Mouse (Mus musculus) forebrain, embryonic 12.5 days (tissue): Measurements from ENCODE around the gene Cdc34. TPM values are rescaled to one million over a fixed set of nuclear protein-coding genes. Genes with fewer than 3 reads are reported as not detected.

ENCODE experiments used
- ATAC-seq: fragments of 200-750 bp; cut with Nextera tagmentation; 2 replicates; pipeline ENCODE4 v1.8.0; 2017; ENCODE audit warnings: moderate TSS enrichment; ENCODE audit not compliant: low FRiP score
- H3K27ac ChIP-seq: fragments of 300-500 bp; sonication (generic); 2 replicates; pipeline ENCODE4 v1.5.1; 2016; ENCODE audit warnings: mild to moderate bottlenecking
- H3K27me3 ChIP-seq: fragments of 300-500 bp; sonication (generic); 2 replicates; pipeline ENCODE4 v1.6.1; 2016; ENCODE audit warnings: mild to moderate bottlenecking
- H3K36me3 ChIP-seq: fragments of 300-500 bp; sonication (generic); replicated peaks from 2 replicates; pipeline ENCODE4 v1.6.1; 2016; ENCODE audit warnings: mild to moderate bottlenecking
- H3K4me1 ChIP-seq: fragments of 300-500 bp; sonication (generic); 2 replicates; pipeline ENCODE4 v1.6.1; 2016
- H3K4me2 ChIP-seq: fragments of 300-500 bp; sonication (generic); 2 replicates; pipeline ENCODE4 v1.6.1; 2016; ENCODE audit warnings: mild to moderate bottlenecking, moderate library complexity
- H3K4me3 ChIP-seq: fragments of 300-500 bp; sonication (generic); replicated peaks from 2 replicates; pipeline ENCODE4 v1.5.1; 2016; ENCODE audit warnings: mild to moderate bottlenecking
- H3K9ac ChIP-seq: fragments of 300-500 bp; sonication (generic); 2 replicates; pipeline ENCODE4 v1.6.1; 2016; ENCODE audit warnings: mild to moderate bottlenecking
- H3K9me3 ChIP-seq: fragments of 300-500 bp; sonication (generic); 2 replicates; pipeline ENCODE4 v1.6.1; 2016
- WGBS: fragments of 180-500 bp; shearing (Covaris S2); methylation state at CpG from one replicate; pipeline ENCODE4 v1.1.7; 2016; 5-methylcytosine and 5-hydroxymethylcytosine counted together
- polyA plus RNA-seq: library from polyadenylated mRNA; unstranded; fragments of >200 nt; fragmentation: Nextera tagmentation; extraction: Ambion mirVana; gene quantifications from 2 replicates; pipeline ENCODE4 v1.2.1, GENCODE M21; 2016

Cdc34 gene
- polyA plus RNA-seq, 1 experiment from 2014 or later, result 129 TPM

DNA sequence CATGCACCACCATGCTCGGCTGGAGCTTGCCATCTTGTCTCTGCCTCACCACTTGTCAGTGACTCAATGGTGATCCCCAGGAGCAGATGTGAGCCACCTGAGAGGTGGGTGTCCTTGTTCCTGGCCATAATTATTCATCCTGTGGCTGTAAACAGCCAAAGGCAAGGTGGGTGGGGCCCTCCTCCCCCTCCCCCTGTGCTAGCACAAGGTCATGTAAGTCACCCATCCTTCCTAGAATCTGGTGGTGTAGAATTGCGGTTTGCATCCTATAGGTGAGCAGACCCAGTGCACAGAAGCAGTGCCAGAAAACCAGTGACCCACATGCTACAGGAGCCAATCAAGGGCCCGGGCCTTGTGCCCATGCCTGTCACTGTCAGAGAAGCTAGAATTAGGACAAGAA is 8.9 kb upstream of the Cdc34 start:
- no peaks in the 10 kb centered on the region for H3K9me3 ChIP-seq
- H3K4me2 ChIP-seq, result no peak overlapping the region
- no peak overlapping the region for H3K4me3 ChIP-seq
- H3K27ac ChIP-seq, result no peak overlapping the region
- ATAC-seq, result no peak
- no peaks in the 10 kb centered on the region for H3K27me3 ChIP-seq
- H3K9ac ChIP-seq, result no peak overlapping the region
- 93% methylated on average over 3 of the region's 3 CpGs for WGBS
- H3K4me1 ChIP-seq, result peaks cover 24% of the 10 kb centered on the region
- peaks cover 24% of the 10 kb centered on the region for H3K36me3 ChIP-seq

GRCm38 (mm10) chr10:79675346-79676035 is 6.5 kb upstream of the Cdc34 start:
- Histone ChIP-seq H3K4me1 (peaks cover 13% of the 10 kb centered on the region), H3K27ac (no peak overlapping the region), H3K4me2 (no peak overlapping the region), H3K9me3 (no peaks in the 10 kb centered on the region), H3K27me3 (0 out of 2 replicates have a peak, but pooled peaks cover 3% of the 10 kb centered on the region), H3K9ac (no peak overlapping the region), H3K4me3 (no peak overlapping the region), H3K36me3 (peaks cover 24% of the 10 kb centered on the region)
- WGBS, result 56% methylated on average over 44 of the region's 44 CpGs
- no peak for ATAC-seq

- ATAC-seq, result peak; percentile 37
- Histone ChIP-seq H3K4me3 (peak overlapping the region; percentile 90), H3K9ac (peak overlapping the region; percentile 50), H3K9me3 (no peaks in the 10 kb centered on the region), H3K27ac (peak overlapping the region; percentile 86), H3K4me2 (peak overlapping the region; percentile 62), H3K27me3 (0 out of 2 replicates have a peak, but pooled peaks cover 3% of the 10 kb centered on the region), H3K36me3 (peaks cover 22% of the 10 kb centered on the region), H3K4me1 (peaks cover 27% of the 10 kb centered on the region)
- 43% methylated on average over 11 of the region's 11 CpGs for WGBS
These were observed 1.1 kb upstream of the Cdc34 start for GRCm38 (mm10) chr10:79680606-79681495.

GRCm38 (mm10) chr10:79682551-79682915 is 538 bp downstream of the Cdc34 start:
- peaks cover 27% of the 10 kb centered on the region for H3K4me1 ChIP-seq
- peak overlapping the region; percentile 90 for H3K4me3 ChIP-seq
- H3K9me3 ChIP-seq, result no peaks in the 10 kb centered on the region
- peak overlapping the region; percentile 86 for H3K27ac ChIP-seq
- WGBS, result under 1% methylated on average over 10 of the region's 10 CpGs
- peak; percentile 10 for ATAC-seq
- peak overlapping the region; percentile 88 for H3K9ac ChIP-seq
- peak overlapping the region; percentile 94 for H3K4me2 ChIP-seq
- H3K36me3 ChIP-seq, result peaks cover 35% of the 10 kb centered on the region
- 0 out of 2 replicates have a peak, but pooled peaks cover 3% of the 10 kb centered on the region for H3K27me3 ChIP-seq

GRCm38 (mm10) chr10:79682916-79683582 is 1.1 kb downstream of the Cdc34 start:
- Histone ChIP-seq H3K4me1 (peaks cover 27% of the 10 kb centered on the region), H3K36me3 (peaks cover 41% of the 10 kb centered on the region), H3K27ac (peak overlapping the region; percentile 86), H3K27me3 (0 out of 2 replicates have a peak, but pooled peaks cover 3% of the 10 kb centered on the region), H3K4me2 (peak overlapping the region; percentile 94), H3K4me3 (peak overlapping the region; percentile 90), H3K9me3 (no peaks in the 10 kb centered on the region), H3K9ac (peak overlapping the region; percentile 88)
- 5% methylated on average over 10 of the region's 10 CpGs for WGBS
- ATAC-seq, result no peak

DNA sequence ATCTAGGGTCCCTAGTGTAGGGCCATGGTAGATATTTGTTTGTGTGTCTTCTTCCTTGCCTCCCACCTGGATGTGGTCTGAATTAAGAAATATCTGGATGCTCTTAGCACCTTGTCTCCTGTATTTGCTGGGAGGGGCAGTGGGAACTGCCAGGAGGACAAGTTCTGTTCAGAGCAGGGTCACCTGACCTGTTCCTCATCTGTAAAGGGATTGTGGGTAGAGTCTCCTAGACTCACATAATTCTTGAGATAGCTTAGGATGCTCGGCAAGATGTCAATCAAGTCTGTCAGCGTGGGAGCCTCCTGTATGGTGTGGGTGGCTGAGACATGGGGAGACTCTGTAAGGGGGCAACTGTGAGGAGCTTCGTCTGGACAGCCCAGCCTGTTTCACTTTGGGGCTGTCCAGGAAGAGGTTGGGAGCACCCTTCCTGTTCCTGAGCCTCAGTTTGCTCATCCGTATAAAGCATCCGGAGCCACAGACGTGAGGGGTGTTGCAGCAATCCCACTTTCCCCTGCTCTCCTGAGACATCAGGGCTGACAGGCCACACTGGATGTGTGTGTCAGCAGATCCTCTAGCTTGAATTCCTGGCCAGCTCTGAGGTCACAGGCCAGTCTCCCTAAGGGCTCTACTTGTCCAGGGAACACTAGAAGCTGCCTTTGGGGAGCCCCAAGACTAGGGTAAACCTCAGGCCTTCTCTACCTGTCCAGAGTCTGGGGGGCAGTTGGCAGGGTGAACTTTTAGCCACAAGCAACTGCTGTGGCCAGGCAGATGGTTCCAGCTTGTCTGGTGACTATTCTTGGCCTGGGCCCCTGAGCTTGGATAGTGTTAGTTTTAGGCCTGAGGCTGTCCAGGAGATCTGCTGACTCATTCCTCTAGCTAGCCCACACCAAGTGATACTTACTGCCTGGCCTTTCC is 2.0 kb downstream of the Cdc34 start:
- no peak for ATAC-seq
- Histone ChIP-seq H3K9ac (peak overlapping the region; percentile 88), H3K27me3 (0 out of 2 replicates have a peak, but pooled peaks cover 2% of the 10 kb centered on the region), H3K4me3 (peak overlapping the region; percentile 90), H3K4me1 (peaks cover 27% of the 10 kb centered on the region), H3K4me2 (peak overlapping the region; percentile 94), H3K9me3 (no peaks in the 10 kb centered on the region), H3K27ac (no peak overlapping the region), H3K36me3 (peaks cover 50% of the 10 kb centered on the region)
- WGBS, result 91% methylated on average over 6 of the region's 6 CpGs

GRCm38 (mm10) chr10:79684770-79685600 is 3.0 kb downstream of the Cdc34 start:
- Histone ChIP-seq H3K36me3 (peaks cover 60% of the 10 kb centered on the region), H3K9ac (no peak overlapping the region), H3K4me1 (peaks cover 27% of the 10 kb centered on the region), H3K27me3 (no peaks in the 10 kb centered on the region), H3K4me2 (no peak overlapping the region), H3K9me3 (no peaks in the 10 kb centered on the region), H3K27ac (no peak overlapping the region), H3K4me3 (no peak overlapping the region)
- no peak for ATAC-seq
- WGBS, result 93% methylated on average over 25 of the region's 25 CpGs

GRCm38 (mm10) chr10:79686219-79686618 is 4.2 kb downstream of the Cdc34 start:
- H3K27ac ChIP-seq, result no peak overlapping the region
- peaks cover 61% of the 10 kb centered on the region for H3K36me3 ChIP-seq
- H3K4me3 ChIP-seq, result no peak overlapping the region
- no peak overlapping the region for H3K9ac ChIP-seq
- WGBS, result 90% methylated on average over 2 of the region's 2 CpGs
- H3K4me2 ChIP-seq, result no peak overlapping the region
- peaks cover 20% of the 10 kb centered on the region for H3K4me1 ChIP-seq
- no peaks in the 10 kb centered on the region for H3K27me3 ChIP-seq
- ATAC-seq, result no peak
- H3K9me3 ChIP-seq, result no peaks in the 10 kb centered on the region

DNA sequence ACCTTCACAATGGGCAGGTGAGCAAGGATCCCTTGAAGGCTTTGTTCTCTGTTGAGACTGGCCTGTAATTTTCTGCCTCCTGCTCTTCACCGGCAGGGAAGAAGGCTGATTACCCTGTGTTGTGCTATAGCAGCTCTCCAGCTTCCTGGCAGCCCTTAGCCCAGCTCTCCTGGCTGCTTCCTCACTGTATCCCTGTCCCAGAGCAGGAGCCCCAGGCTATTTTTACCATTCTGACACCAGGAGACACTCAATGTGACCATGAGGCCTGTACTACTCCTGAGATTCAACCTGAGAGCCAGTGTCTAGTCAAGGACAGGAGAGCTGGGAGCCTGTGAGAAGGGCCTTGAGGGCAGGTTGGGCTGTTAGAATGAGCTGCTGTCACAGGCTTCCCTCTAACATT is 4.7 kb downstream of the Cdc34 start:
- Histone ChIP-seq H3K9me3 (no peaks in the 10 kb centered on the region), H3K36me3 (peaks cover 61% of the 10 kb centered on the region), H3K27ac (no peak overlapping the region), H3K4me2 (no peak overlapping the region), H3K27me3 (no peaks in the 10 kb centered on the region), H3K4me3 (no peak overlapping the region), H3K9ac (no peak overlapping the region), H3K4me1 (peaks cover 18% of the 10 kb centered on the region)
- no peak for ATAC-seq
- 88% methylated on average over 1 of the region's 1 CpGs for WGBS

DNA sequence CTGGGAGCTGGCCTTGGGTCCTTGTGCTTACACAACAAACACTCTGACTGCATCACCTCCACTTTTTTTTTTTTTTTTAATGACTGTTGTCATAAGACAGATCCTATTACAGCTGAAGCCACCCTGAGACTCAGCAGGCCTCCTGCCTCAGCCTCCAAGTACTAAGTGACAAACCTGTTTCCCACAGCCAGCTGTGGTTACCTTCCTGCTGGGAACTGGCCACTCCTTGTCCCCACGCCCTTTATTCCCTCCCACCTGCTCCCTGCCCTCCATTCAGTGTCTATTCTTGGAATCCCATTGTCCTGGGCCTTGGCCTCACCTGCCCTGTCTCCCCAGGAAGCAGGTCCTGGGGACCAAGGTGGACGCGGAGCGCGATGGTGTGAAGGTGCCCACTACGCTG is 5.5 kb downstream of the Cdc34 start:
- ATAC-seq, result no peak
- no peaks in the 10 kb centered on the region for H3K9me3 ChIP-seq
- WGBS, result 95% methylated on average over 6 of the region's 6 CpGs
- no peak overlapping the region for H3K9ac ChIP-seq
- H3K27ac ChIP-seq, result no peak overlapping the region
- no peak overlapping the region for H3K4me3 ChIP-seq
- H3K4me1 ChIP-seq, result peaks cover 18% of the 10 kb centered on the region
- peaks cover 61% of the 10 kb centered on the region for H3K36me3 ChIP-seq
- no peaks in the 10 kb centered on the region for H3K27me3 ChIP-seq
- H3K4me2 ChIP-seq, result no peak overlapping the region

- H3K27ac ChIP-seq, result no peak within 1 kb of the TSS
- no peak within 1 kb of the TSS for H3K4me3 ChIP-seq
- ATAC-seq, result no peak
- H3K9ac ChIP-seq, result no peak within 1 kb of the TSS
- 91% methylated on average over 4 of the region's 4 CpGs for WGBS
- H3K36me3 ChIP-seq, result peaks cover 61% of the 10 kb centered on the region
- H3K27me3 ChIP-seq, result no peaks in the 10 kb centered on the region
- H3K4me1 ChIP-seq, result peaks cover 7% of the 10 kb centered on the region
- no peaks in the 10 kb centered on the region for H3K9me3 ChIP-seq
- no peak within 1 kb of the TSS for H3K4me2 ChIP-seq
These were observed 6.7 kb downstream of the Cdc34 start, which contains the start of gene Gzmm for GRCm38 (mm10) chr10:79688720-79689119. Gzmm (plus strand) TSS chr10:79689020.
